Mouse (Mus musculus) bone marrow, adult 2 months (tissue): ENCODE data around the gene Htr7.

Source experiments
- CTCF ChIP-seq: fragments of 200-500 bp; IDR thresholded peaks from 2 replicates; pipeline ENCODE4 v1.5.1; 2011; ENCODE audit warnings: low read length, control low read depth; ENCODE audit not compliant: control insufficient read depth, insufficient read depth
- POLR2A ChIP-seq: fragments of 200-500 bp; IDR thresholded peaks from 2 replicates; pipeline ENCODE4 v1.6.1; 2011; ENCODE audit warnings: low read depth, mild to moderate bottlenecking, control low read depth, low read length, borderline replicate concordance; ENCODE audit not compliant: control insufficient read depth

DNA sequence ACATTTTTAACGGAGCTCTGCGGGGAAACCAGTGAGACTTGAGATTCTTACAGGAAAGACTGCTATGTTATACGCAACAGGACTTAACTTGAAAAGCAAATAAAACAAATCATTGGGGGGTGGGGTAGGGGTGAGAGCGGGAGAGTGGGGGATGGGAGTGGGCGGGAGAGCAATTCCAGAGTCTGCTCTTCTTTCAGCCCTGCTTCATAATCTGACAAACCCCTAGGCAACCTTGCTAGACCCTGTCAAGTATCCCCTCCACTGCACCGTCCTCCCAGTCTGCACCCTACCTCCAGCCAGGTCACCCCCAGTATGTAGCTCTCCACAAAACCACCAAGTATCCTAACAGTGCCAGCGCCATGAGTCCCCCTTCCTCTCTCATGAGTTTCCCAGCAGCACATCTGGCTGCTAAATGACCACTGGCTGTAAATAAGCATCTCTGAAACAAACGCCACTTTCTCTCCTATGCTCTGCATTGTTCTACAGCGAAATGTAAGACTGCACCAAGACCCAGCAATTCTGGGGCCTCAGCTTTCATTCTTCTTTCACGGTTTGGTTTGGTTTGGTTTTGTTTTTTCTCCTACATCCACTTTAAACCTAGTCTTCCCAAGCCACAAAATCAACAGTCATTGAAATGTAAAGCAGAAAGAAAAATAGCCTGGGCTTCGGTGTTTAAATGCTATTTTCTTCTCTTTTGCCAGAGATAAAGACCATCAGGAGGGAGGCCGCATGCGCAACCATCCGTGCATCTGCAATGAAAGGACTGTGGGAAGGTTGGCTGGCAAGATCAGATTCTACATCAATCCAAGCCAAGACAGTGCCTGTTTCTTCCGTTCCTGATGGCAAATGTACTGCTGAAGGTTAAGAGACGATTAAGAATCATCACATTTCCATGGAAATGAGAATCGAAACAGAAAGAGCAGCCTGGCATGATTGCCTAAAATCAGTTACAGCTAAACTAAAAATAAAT lies 54.5 kb downstream of the Htr7 start:
- TF ChIP-seq POLR2A (no peak), CTCF (no peak)
